In the genomic region with DNA sequence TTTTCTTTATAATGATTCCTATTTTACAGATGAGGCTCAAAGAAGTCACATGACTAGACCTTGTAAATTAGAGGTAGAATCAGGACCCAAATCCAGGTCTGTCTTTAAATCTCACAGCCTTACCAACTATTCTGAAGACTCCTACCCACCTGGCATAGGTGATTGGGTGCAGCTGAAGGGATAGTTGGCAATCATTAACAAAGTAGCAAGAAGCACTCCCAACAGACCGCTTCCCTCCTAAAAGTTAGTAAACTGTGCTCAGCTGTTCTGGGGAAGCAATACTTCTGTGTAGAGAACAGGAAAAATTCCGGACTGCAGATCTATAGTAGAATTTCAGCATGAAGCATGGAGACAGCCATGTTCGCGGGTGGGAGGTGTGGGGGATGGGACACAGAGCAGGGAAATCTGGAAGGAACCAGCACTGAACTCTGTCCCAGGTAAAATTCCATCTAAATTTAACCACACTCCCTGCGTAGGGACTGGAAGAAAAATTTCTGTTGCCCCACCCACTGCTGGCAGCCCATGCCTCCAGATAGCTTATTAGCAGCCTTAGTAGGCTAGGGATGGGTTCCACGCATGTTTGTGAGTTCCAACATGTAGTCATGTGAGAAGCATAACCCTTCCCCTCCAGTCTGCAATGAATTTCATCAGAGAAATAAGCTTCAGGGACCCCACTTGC, we compare ENCODE assay signal across 13 mouse cellular contexts. TPM values are rescaled to one million over a fixed set of nuclear protein-coding genes. Genes with fewer than 3 reads are reported as not detected.
A peak's percentile ranks its signal among the peaks of the same experiment; 100 is the strongest.
DNase-seq lines count a peak whose midpoint lies in the region; ATAC-seq and TF ChIP-seq lines count a peak whose summit lies in the region.
"Had no signal": no experiment of that assay in that cellular context is flagged by ENCODE, and none has a peak within 500 bp of the region (broad histone marks: within the 10 kb centered on the region; RNA-seq: fewer than 3 reads in every experiment).

No protein-coding gene starts in this region.

- H3K9ac ChIP-seq in heart, adult 2 months (ENCODE audit: low read depth, low read length): peak overlapping the region; percentile 17
- no peak overlapping the region for H3K9ac ChIP-seq in liver, embryonic 16.5 days (ENCODE audit: low read depth, low read length)
- no peak overlapping the region for H3K9ac ChIP-seq in forebrain, postnatal 0 days

- intact Hi-C loops in gastrocnemius, postnatal 36 days (cut with DNase I): no loop called here
- intact Hi-C loops in heart, adult 2 months (cut with DNase I): no loop called here

- TF ChIP-seq CTCF in heart, adult 2 months (IDR thresholded peaks at IDR 0.05): no peak
- TF ChIP-seq CTCF in forebrain, postnatal 0 days (IDR thresholded peaks at IDR 0.05; ENCODE audit: low read depth): no peak

- 44% methylated on average over 6 of the region's 6 CpGs for WGBS in heart, adult 2 months
- 51% methylated on average over 6 of the region's 6 CpGs for WGBS in liver, embryonic 16.5 days (ENCODE audit: insufficient replicate concordance)
- 79% methylated on average over 6 of the region's 6 CpGs for WGBS in forebrain, postnatal 0 days

- ATAC-seq in liver, embryonic 16.5 days (ENCODE audit: low read depth): no peak
- no peak for ATAC-seq in forebrain, postnatal 0 days
- ATAC-seq: forebrain, embryonic 16.5 days had no signal

- peaks cover 9% of the 10 kb centered on the region for H3K4me1 ChIP-seq in heart, adult 2 months (ENCODE audit: control insufficient read depth, insufficient read depth, low read length)
- H3K4me1 ChIP-seq in liver, embryonic 16.5 days (ENCODE audit: control insufficient read depth, low read depth, low read length): no peaks in the 10 kb centered on the region; the same call in 1 of the 2 replicates
- H3K4me1 ChIP-seq in forebrain, postnatal 0 days (ENCODE audit: insufficient read depth): no peaks in the 10 kb centered on the region

- H3K27ac ChIP-seq in heart, adult 2 months: peak overlapping the region; percentile 80
- no peak overlapping the region for H3K27ac ChIP-seq in liver, embryonic 16.5 days (ENCODE audit: low read length)
- no peak overlapping the region for H3K27ac ChIP-seq in forebrain, postnatal 0 days (ENCODE audit: low read depth, low read length)
- H3K27ac ChIP-seq: layer of hippocampus, adult 2 months had no signal

- H3K36me3 ChIP-seq in heart, adult 2 months (ENCODE audit: control insufficient read depth, insufficient read depth, low read length): peaks cover 3% of the 10 kb centered on the region
- no peaks in the 10 kb centered on the region for H3K36me3 ChIP-seq in liver, embryonic 16.5 days (ENCODE audit: control insufficient read depth, insufficient read depth)
- H3K36me3 ChIP-seq in forebrain, postnatal 0 days (ENCODE audit: insufficient read depth): no peaks in the 10 kb centered on the region

- H3K4me3 ChIP-seq in heart, adult 2 months: peak overlapping the region; percentile 42
- H3K4me3 ChIP-seq in liver, embryonic 16.5 days (ENCODE audit: low read depth, low read length): no peak overlapping the region
- H3K4me3 ChIP-seq in forebrain, postnatal 0 days (ENCODE audit: low read depth, low read length): no peak overlapping the region
- H3K4me3 ChIP-seq: layer of hippocampus, adult 2 months; myocyte had no signal

- H3K79me2 ChIP-seq in heart, adult 2 months (replicated peaks; ENCODE audit: control insufficient read depth, insufficient read depth, low read length): no peaks in the 10 kb centered on the region

- peak; percentile 56 for DNase-seq in gastrocnemius, postnatal 10 days
- DNase-seq in gastrocnemius, postnatal 36 days: no peak
- peak; percentile 49 to 70 for DNase-seq in heart, adult 2 months
- peak; percentile 55 for DNase-seq in kidney, adult 18-20 months
- DNase-seq in cerebellum, adult 9-10 months: no peak
- no peak for DNase-seq in forebrain, postnatal 0 days
- no peak for DNase-seq in adrenal gland, adult (ENCODE audit: inconsistent age in 2 of 2, low spot score in 1 of 2)
- DNase-seq: cerebellum, adult 9-11 months; lung, postnatal 36 days had no signal

- H3K27me3 ChIP-seq in heart, adult 2 months (ENCODE audit: control insufficient read depth, insufficient read depth, low read length): no peaks in the 10 kb centered on the region
- H3K27me3 ChIP-seq in liver, embryonic 16.5 days (ENCODE audit: control insufficient read depth, insufficient read depth, low read depth, low read length): no peaks in the 10 kb centered on the region
- no peaks in the 10 kb centered on the region for H3K27me3 ChIP-seq in forebrain, postnatal 0 days (ENCODE audit: insufficient read depth, low read length)

- TF ChIP-seq EP300 in heart, adult 2 months (IDR thresholded peaks at IDR 0.05; ENCODE audit: insufficient read depth, low read depth, low read length): peak; percentile 28; the same call in 1 of the 2 replicates

- peak overlapping the region; percentile 43 for H3K4me2 ChIP-seq in liver, embryonic 16.5 days (ENCODE audit: low read depth, low read length)
- no peak overlapping the region for H3K4me2 ChIP-seq in forebrain, postnatal 0 days (ENCODE audit: low read depth)

- TF ChIP-seq POLR2A in heart, adult 2 months (IDR thresholded peaks at IDR 0.05; ENCODE audit: insufficient read depth, low read depth, low read length): peak; percentile 61

- no peaks in the 10 kb centered on the region for H3K9me3 ChIP-seq in liver, embryonic 16.5 days (replicated peaks; ENCODE audit: control insufficient read depth, low read length)
- H3K9me3 ChIP-seq in forebrain, postnatal 0 days (ENCODE audit: low read length): no peaks in the 10 kb centered on the region

RNA-seq across cellular contexts. Expression of a gene that starts 3.3 kb away (rescaled TPM):
- total RNA-seq in gastrocnemius, postnatal 10 days (2021): 10 to 100 TPM; 32.2 to 45.3 TPM
- total RNA-seq in gastrocnemius, postnatal 36 days (2021): 10 to 100 TPM; 14.1 to 23.8 TPM
- 10 to 100 TPM; 22.1 to 29.6 TPM for total RNA-seq in heart, adult 2 months (2021)
- polyA plus RNA-seq in heart, adult 2 months (2012; rRNA removed): 13.5 and 18.1 TPM in 2 replicates
- polyA plus RNA-seq in liver, embryonic 16.5 days (2015; fragmentation: Nextera tagmentation; extraction: Ambion mirVana): 5.9 and 6.9 TPM in 2 replicates
- 18.8 and 25.4 TPM in 2 replicates for total RNA-seq in forebrain, postnatal 0 days (2014; rRNA removed)
- polyA plus RNA-seq in forebrain, postnatal 0 days (2015; fragmentation: Nextera tagmentation; extraction: Ambion mirVana): 13.8 and 19.4 TPM in 2 replicates

Comparison
In these comparisons a context has a peak if more than half of its experiments do, and no peak if none do; other contexts are left out.
1. DNase-seq: peak in gastrocnemius, postnatal 10 days (single experiment), heart, adult 2 months (2 of 2) and kidney, adult 18-20 months (single experiment); none in gastrocnemius, postnatal 36 days (0 of 2), cerebellum, adult 9-10 months (single experiment), forebrain, postnatal 0 days (single experiment) and adrenal gland, adult (0 of 2).